Mouse (Mus musculus) lung, postnatal 0 days (tissue): ENCODE data around the gene Fbxo36.

ENCODE experiments used
- CTCF ChIP-seq: IDR thresholded peaks from 2 replicates; pipeline ENCODE4 v1.5.1; 2016; ENCODE audit warnings: antibody characterized with exemption, mild to moderate bottlenecking
- EP300 ChIP-seq: IDR thresholded peaks from 2 replicates; pipeline ENCODE4 v1.6.1; 2016; ENCODE audit warnings: antibody characterized with exemption, mild to moderate bottlenecking, control low read depth

DNA sequence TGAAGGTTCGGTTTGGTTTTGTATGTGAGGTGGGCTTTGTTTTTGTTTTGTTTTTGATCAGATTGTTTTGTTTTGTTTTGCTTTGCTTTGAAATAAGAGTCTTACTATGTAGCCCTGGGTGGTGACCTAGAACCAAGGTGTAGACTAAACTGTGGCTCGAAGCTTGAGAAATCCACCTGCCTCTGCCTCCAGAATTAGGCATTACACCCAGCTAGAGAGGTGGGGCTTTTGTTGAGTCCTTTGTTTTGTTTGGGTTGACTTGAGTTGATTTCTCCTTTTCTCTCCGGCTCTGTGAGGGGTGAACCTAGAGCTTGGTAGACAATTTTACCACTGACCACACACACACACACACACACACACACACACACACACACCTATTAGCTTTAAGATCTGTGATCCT, 1.4 kb downstream of the Fbxo36 start:
- TF ChIP-seq CTCF (no peak), EP300 (no peak)
